ENCODE assay signal across 15 mouse cellular contexts in genomic region chr12:24942619-24943287, GRCm38 (mm10). TPM values are rescaled to one million over a fixed set of nuclear protein-coding genes. Genes with fewer than 3 reads are reported as not detected.
A peak's percentile ranks its signal among the peaks of the same experiment; 100 is the strongest.
DNase-seq lines count a peak whose midpoint lies in the region; ATAC-seq and TF ChIP-seq lines count a peak whose summit lies in the region.
"Had no signal": no experiment of that assay in that cellular context is flagged by ENCODE, and none has a peak within 500 bp of the region (broad histone marks: within the 10 kb centered on the region; RNA-seq: fewer than 3 reads in every experiment).

No protein-coding gene starts in this region.

- 64% methylated on average over 9 of the region's 9 CpGs for WGBS in heart, embryonic 12.5 days
- 61% methylated on average over 9 of the region's 9 CpGs for WGBS in bone marrow, adult 2 months
- WGBS in liver, embryonic 11.5 days: 69% methylated on average over 9 of the region's 9 CpGs
- 65% methylated on average over 9 of the region's 9 CpGs for WGBS in liver, postnatal 0 days (ENCODE audit: insufficient replicate concordance)
- 69% methylated on average over 9 of the region's 9 CpGs for WGBS in lung, adult 2 months

- intact Hi-C loops in heart, postnatal 10 days (cut with DNase I): no loop called here
- intact Hi-C loops in left cerebral cortex, postnatal 36 days (cut with DNase I): no loop called here

- H3K9me3 ChIP-seq in heart, embryonic 12.5 days (replicated peaks): no peaks in the 10 kb centered on the region
- no peaks in the 10 kb centered on the region for H3K9me3 ChIP-seq in liver, embryonic 11.5 days (ENCODE audit: control insufficient read depth, low read length)
- H3K9me3 ChIP-seq in liver, postnatal 0 days (ENCODE audit: low read length): no peaks in the 10 kb centered on the region
- H3K9me3 ChIP-seq: forebrain, embryonic 12.5 days; hindbrain, embryonic 15.5 days; limb, embryonic 13.5 days; lung, embryonic 15.5 days had no signal

- no peak for TF ChIP-seq CTCF in bone marrow, adult 2 months (IDR thresholded peaks at IDR 0.05; ENCODE audit: control insufficient read depth, insufficient read depth, low read length)
- TF ChIP-seq CTCF in liver, postnatal 0 days (IDR thresholded peaks at IDR 0.05; ENCODE audit: low read depth): no peak
- TF ChIP-seq CTCF in lung, adult 2 months (IDR thresholded peaks at IDR 0.05; ENCODE audit: insufficient read depth, low read length): no peak

- no peak for DNase-seq in heart, postnatal 10 days
- DNase-seq in liver, embryonic 11.5 days (ENCODE audit: low spot score): no peak
- peak; percentile 26 for DNase-seq in liver, postnatal 0 days
- no peak for DNase-seq in lung, adult 2 months
- no peak for DNase-seq in left cerebral cortex, postnatal 36 days (ENCODE audit: low spot score in 2 of 2)
- DNase-seq: adrenal gland, postnatal 10 days; cerebellum, adult 9-11 months; kidney, postnatal 25 days; lung, postnatal 36 days had no signal

- H3K27me3 ChIP-seq in heart, embryonic 12.5 days (replicated peaks): no peaks in the 10 kb centered on the region
- no peaks in the 10 kb centered on the region for H3K27me3 ChIP-seq in liver, embryonic 11.5 days (replicated peaks; ENCODE audit: control insufficient read depth, insufficient read depth, low read length)
- no peaks in the 10 kb centered on the region for H3K27me3 ChIP-seq in liver, postnatal 0 days (ENCODE audit: insufficient read depth, low read length)
- H3K27me3 ChIP-seq: forebrain, embryonic 12.5 days; hindbrain, embryonic 15.5 days; limb, embryonic 13.5 days; lung, embryonic 15.5 days had no signal

- H3K4me3 ChIP-seq in heart, embryonic 12.5 days: no peak overlapping the region
- no peak overlapping the region for H3K4me3 ChIP-seq in bone marrow, adult 2 months (replicated peaks; ENCODE audit: control insufficient read depth, low read depth, low read length)
- H3K4me3 ChIP-seq in liver, embryonic 11.5 days (ENCODE audit: low read depth, low read length): no peak overlapping the region
- no peak overlapping the region for H3K4me3 ChIP-seq in liver, postnatal 0 days (ENCODE audit: low read depth, low read length)
- no peak overlapping the region for H3K4me3 ChIP-seq in lung, adult 2 months (replicated peaks; ENCODE audit: extremely low read depth, low read depth, low read length)
- H3K4me3 ChIP-seq: forebrain, embryonic 12.5 days; hindbrain, embryonic 15.5 days; limb, embryonic 13.5 days; lung, embryonic 15.5 days had no signal

- ATAC-seq in heart, embryonic 12.5 days (ENCODE audit: insufficient number of reproducible peaks, low FRiP score): peak; percentile 62; the same call in 1 of the 2 replicates
- ATAC-seq in liver, embryonic 11.5 days (replicated peaks; ENCODE audit: low FRiP score): peak; percentile 84
- ATAC-seq in liver, postnatal 0 days: peak; percentile 79

- H3K27ac ChIP-seq in heart, embryonic 12.5 days (ENCODE audit: poor library complexity, severe bottlenecking): no peak overlapping the region
- peak overlapping the region; percentile 27; the same call in 1 of the 2 replicates for H3K27ac ChIP-seq in bone marrow, adult 2 months (ENCODE audit: control insufficient read depth, insufficient read depth, low read depth, low read length, poor library complexity)
- peak overlapping the region; percentile 32; the same call in 1 of the 2 replicates for H3K27ac ChIP-seq in liver, embryonic 11.5 days (ENCODE audit: low read depth, low read length)
- peak overlapping the region; percentile 26; the same call in 1 of the 2 replicates for H3K27ac ChIP-seq in liver, postnatal 0 days (ENCODE audit: low read depth)
- H3K27ac ChIP-seq: forebrain, embryonic 12.5 days; hindbrain, embryonic 15.5 days; limb, embryonic 13.5 days; lung, embryonic 15.5 days had no signal

- no peak for TF ChIP-seq EP300 in liver, postnatal 0 days (IDR thresholded peaks at IDR 0.05; ENCODE audit: low read depth)

- TF ChIP-seq POLR2A in bone marrow, adult 2 months (IDR thresholded peaks at IDR 0.05; ENCODE audit: borderline replicate concordance, control insufficient read depth, low read depth, low read length): no peak
- TF ChIP-seq POLR2A in lung, adult 2 months (IDR thresholded peaks at IDR 0.05; ENCODE audit: borderline replicate concordance, extremely low read depth, low read depth, low read length): no peak

- no peak overlapping the region for H3K9ac ChIP-seq in heart, embryonic 12.5 days
- H3K9ac ChIP-seq in liver, embryonic 11.5 days (ENCODE audit: low read depth, low read length): peak overlapping the region; percentile 25; the same call in 1 of the 2 replicates
- no peak overlapping the region for H3K9ac ChIP-seq in liver, postnatal 0 days (replicated peaks)
- H3K9ac ChIP-seq: forebrain, embryonic 12.5 days; hindbrain, embryonic 15.5 days; limb, embryonic 13.5 days; lung, embryonic 15.5 days had no signal

- H3K4me2 ChIP-seq in heart, embryonic 12.5 days: no peak overlapping the region
- H3K4me2 ChIP-seq in liver, embryonic 11.5 days: no peak overlapping the region
- peak overlapping the region; percentile 8; the same call in 1 of the 2 replicates for H3K4me2 ChIP-seq in liver, postnatal 0 days (ENCODE audit: low read depth, low read length)
- H3K4me2 ChIP-seq: forebrain, embryonic 12.5 days; hindbrain, embryonic 15.5 days; limb, embryonic 13.5 days; lung, embryonic 15.5 days had no signal

- H3K36me3 ChIP-seq in heart, embryonic 12.5 days: peaks cover 35% of the 10 kb centered on the region
- peaks cover 3% of the 10 kb centered on the region for H3K36me3 ChIP-seq in liver, embryonic 11.5 days (ENCODE audit: control insufficient read depth, insufficient read depth, low read length)
- no peaks in the 10 kb centered on the region for H3K36me3 ChIP-seq in liver, postnatal 0 days (replicated peaks; ENCODE audit: insufficient read depth, low read length)

- H3K4me1 ChIP-seq in heart, embryonic 12.5 days (replicated peaks): peaks cover 23% of the 10 kb centered on the region
- H3K4me1 ChIP-seq in bone marrow, adult 2 months (ENCODE audit: control insufficient read depth, insufficient read depth, low read length): no peaks in the 10 kb centered on the region; the same call in 1 of the 2 replicates
- peaks cover 14% of the 10 kb centered on the region for H3K4me1 ChIP-seq in liver, embryonic 11.5 days (replicated peaks; ENCODE audit: control insufficient read depth, insufficient read depth, low read length)
- H3K4me1 ChIP-seq in liver, postnatal 0 days (ENCODE audit: insufficient read depth): peaks cover 2% of the 10 kb centered on the region; the same call in 1 of the 2 replicates
- H3K4me1 ChIP-seq in lung, adult 2 months (ENCODE audit: control insufficient read depth, insufficient read depth, low read length): no peaks in the 10 kb centered on the region
- H3K4me1 ChIP-seq: forebrain, embryonic 12.5 days; hindbrain, embryonic 15.5 days; limb, embryonic 13.5 days; lung, embryonic 15.5 days had no signal

RNA-seq across cellular contexts. Expression of gene Kidins220, which starts 32.0 kb away (rescaled TPM):
- 46.1 and 46.7 TPM in 2 replicates for polyA plus RNA-seq in heart, embryonic 12.5 days (2016; fragmentation: Nextera tagmentation; extraction: Ambion mirVana)
- total RNA-seq in heart, postnatal 10 days (2021): 100 to 1,000 TPM; 106 to 116 TPM
- polyA plus RNA-seq in bone marrow, adult 2 months (2011; ENCODE audit: insufficient read depth, insufficient read length, low replicate concordance, missing spikeins): 10.4 and 33.2 TPM in 2 replicates
- polyA plus RNA-seq in liver, embryonic 11.5 days (2014; fragmentation: Nextera tagmentation; extraction: Ambion mirVana): 22.8 and 23.7 TPM in 2 replicates
- polyA plus RNA-seq in liver, postnatal 0 days (2015; fragmentation: Nextera tagmentation; extraction: Ambion mirVana): 3.7 and 4.4 TPM in 2 replicates
- 37.8 and 56.5 TPM in 2 replicates for polyA plus RNA-seq in lung, adult 2 months (2012; rRNA removed)
- total RNA-seq in left cerebral cortex, postnatal 36 days (2021): 100 to 1,000 TPM; 269 to 333 TPM
